Mouse (Mus musculus) hindbrain, embryonic 15.5 days (tissue): Measurements from ENCODE around the gene Slc2a6. TPM values are rescaled to one million over a fixed set of nuclear protein-coding genes. Genes with fewer than 3 reads are reported as not detected.

Experiments used
- ATAC-seq: fragments of 200-750 bp; cut with Nextera tagmentation; 2 replicates; pipeline ENCODE4 v1.8.0; 2017; ENCODE audit warnings: low read depth, moderate number of reproducible peaks, moderate TSS enrichment; ENCODE audit not compliant: low FRiP score
- H3K27ac ChIP-seq: fragments of 300-500 bp; sonication (generic); replicated peaks from 2 replicates; pipeline ENCODE4 v1.5.1; 2015; ENCODE audit warnings: mild to moderate bottlenecking, inconsistent platforms
- H3K27me3 ChIP-seq: fragments of 300-500 bp; sonication (generic); 2 replicates; pipeline ENCODE4 v1.6.1; 2015; ENCODE audit warnings: control low read depth, inconsistent platforms
- H3K36me3 ChIP-seq: fragments of 300-500 bp; sonication (generic); 2 replicates; pipeline ENCODE4 v1.6.1; 2015; ENCODE audit warnings: control low read depth, inconsistent platforms
- H3K4me1 ChIP-seq: fragments of 300-500 bp; sonication (generic); replicated peaks from 2 replicates; pipeline ENCODE4 v1.6.1; 2015; ENCODE audit warnings: control low read depth, inconsistent platforms
- H3K4me2 ChIP-seq: fragments of 300-500 bp; sonication (generic); 2 replicates; pipeline ENCODE4 v1.6.1; 2015; ENCODE audit warnings: moderate library complexity, mild to moderate bottlenecking, inconsistent platforms
- H3K4me3 ChIP-seq: fragments of 300-500 bp; sonication (generic); 2 replicates; pipeline ENCODE4 v1.5.1; 2015; ENCODE audit warnings: mild to moderate bottlenecking, inconsistent platforms
- H3K9ac ChIP-seq: fragments of 300-500 bp; sonication (generic); 2 replicates; pipeline ENCODE4 v1.6.1; 2015; ENCODE audit warnings: inconsistent platforms
- H3K9me3 ChIP-seq: fragments of 300-500 bp; sonication (generic); 2 replicates; pipeline ENCODE4 v1.6.1; 2016; ENCODE audit warnings: control low read depth, inconsistent platforms
- WGBS: fragments of 180-500 bp; shearing (Covaris S2); methylation state at CpG from one replicate; pipeline ENCODE4 v1.1.7; 2015; 5-methylcytosine and 5-hydroxymethylcytosine counted together
- polyA plus RNA-seq: library from polyadenylated mRNA; unstranded; fragments of >200 nt; fragmentation: Nextera tagmentation; extraction: Ambion mirVana; gene quantifications from 2 replicates; pipeline ENCODE4 v1.2.1, GENCODE M21; 2015

The Slc2a6 gene
- polyA plus RNA-seq, 1 experiment from 2014 or later = 14.1 TPM

DNA sequence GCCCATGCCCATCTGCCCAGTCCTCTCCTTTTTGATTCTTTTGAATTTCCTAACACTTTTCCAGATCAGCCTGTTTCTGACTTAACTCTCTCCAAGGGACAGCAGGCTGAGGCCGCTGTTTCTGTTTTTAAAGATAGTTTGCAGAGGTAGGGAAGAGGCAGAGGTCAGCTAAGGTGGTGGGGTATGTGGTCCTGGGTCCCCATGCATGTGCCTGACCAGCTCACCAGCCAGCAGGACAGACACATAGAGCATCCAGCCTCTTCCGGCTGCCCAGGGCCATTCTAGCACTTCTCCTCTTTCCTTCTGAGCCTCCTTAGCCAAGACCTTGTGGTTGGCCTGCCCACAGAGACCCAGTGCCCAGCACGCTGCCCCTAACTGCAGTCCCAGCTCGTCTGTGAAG lies 30.5 kb upstream of the Slc2a6 start:
- Histone ChIP-seq H3K4me3 (no peak overlapping the region), H3K27ac (no peak overlapping the region), H3K27me3 (no peaks in the 10 kb centered on the region), H3K9me3 (no peaks in the 10 kb centered on the region), H3K4me1 (peaks cover 9% of the 10 kb centered on the region; the same call in 1 of the 2 replicates), H3K9ac (no peak overlapping the region), H3K36me3 (no peaks in the 10 kb centered on the region), H3K4me2 (no peak overlapping the region)
- 64% methylated on average over 4 of the region's 4 CpGs for WGBS
- no peak for ATAC-seq

- Histone ChIP-seq H3K9ac (no peak overlapping the region), H3K36me3 (no peaks in the 10 kb centered on the region), H3K4me2 (no peak overlapping the region), H3K27me3 (no peaks in the 10 kb centered on the region), H3K4me1 (no peaks in the 10 kb centered on the region), H3K9me3 (no peaks in the 10 kb centered on the region), H3K27ac (no peak overlapping the region), H3K4me3 (no peak overlapping the region)
- no peak for ATAC-seq
- 40% methylated on average over 6 of the region's 6 CpGs for WGBS
These were observed 21.6 kb upstream of the Slc2a6 start for GRCm38 (mm10) chr2:27049408-27049807.

DNA sequence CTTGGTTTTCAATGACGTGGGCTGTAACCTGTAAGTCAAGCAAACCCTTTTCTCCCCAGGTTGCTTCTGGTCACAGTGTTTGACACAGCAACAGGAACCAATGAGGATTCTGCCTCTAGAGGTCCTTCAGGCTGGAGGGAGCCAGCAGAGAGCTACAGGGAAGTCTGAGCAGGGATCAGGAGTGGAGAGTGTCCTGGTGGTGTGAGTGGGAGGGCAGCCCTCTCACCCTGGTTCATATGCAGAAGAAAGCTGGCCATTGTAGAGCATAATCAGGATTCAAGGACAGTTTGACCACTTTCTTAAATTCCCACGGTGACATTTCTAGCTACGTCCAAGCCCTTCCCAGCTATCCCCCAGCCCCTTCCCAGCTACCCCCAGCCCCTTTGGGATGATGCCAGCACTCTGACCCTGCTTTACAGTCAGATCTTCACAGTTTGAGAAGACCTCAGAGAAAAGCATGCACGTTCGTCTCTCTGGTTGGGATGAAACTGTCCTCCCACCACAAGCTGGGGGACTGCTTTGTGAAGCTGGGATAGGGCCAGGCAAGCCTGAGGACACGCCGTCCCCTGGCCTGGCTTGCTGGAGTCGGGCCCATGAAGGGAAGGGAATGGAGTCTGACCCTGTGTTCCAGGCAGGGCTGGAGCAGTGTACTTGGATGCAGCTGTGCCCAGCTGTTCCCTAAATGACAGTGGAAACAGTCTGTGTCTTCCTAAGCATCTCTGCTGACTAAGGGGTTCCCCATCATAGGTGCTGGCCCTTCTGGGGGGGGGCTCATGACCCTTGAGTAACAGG lies 18.4 kb upstream of the Slc2a6 start:
- 58% methylated on average over 8 of the region's 8 CpGs for WGBS
- no peaks in the 10 kb centered on the region for H3K27me3 ChIP-seq
- H3K9ac ChIP-seq = no peak overlapping the region
- no peak for ATAC-seq
- no peak overlapping the region for H3K27ac ChIP-seq
- H3K4me3 ChIP-seq = no peak overlapping the region
- H3K9me3 ChIP-seq = no peaks in the 10 kb centered on the region
- H3K4me2 ChIP-seq = no peak overlapping the region
- 0 out of 2 replicates have a peak, but pooled peaks cover 3% of the 10 kb centered on the region for H3K4me1 ChIP-seq
- H3K36me3 ChIP-seq = no peaks in the 10 kb centered on the region

GRCm38 (mm10) chr2:27044641-27045040 lies 16.8 kb upstream of the Slc2a6 start:
- Histone ChIP-seq H3K27ac (no peak overlapping the region), H3K36me3 (no peaks in the 10 kb centered on the region), H3K9me3 (no peaks in the 10 kb centered on the region), H3K4me1 (0 out of 2 replicates have a peak, but pooled peaks cover 3% of the 10 kb centered on the region), H3K4me3 (no peak overlapping the region), H3K4me2 (no peak overlapping the region), H3K9ac (no peak overlapping the region), H3K27me3 (no peaks in the 10 kb centered on the region)
- 86% methylated on average over 3 of the region's 3 CpGs for WGBS
- no peak for ATAC-seq

- no peaks in the 10 kb centered on the region for H3K36me3 ChIP-seq
- no peak overlapping the region for H3K4me3 ChIP-seq
- H3K9me3 ChIP-seq = no peaks in the 10 kb centered on the region
- no peak overlapping the region for H3K9ac ChIP-seq
- ATAC-seq = no peak
- H3K4me1 ChIP-seq = 0 out of 2 replicates have a peak, but pooled peaks cover 3% of the 10 kb centered on the region
- no peaks in the 10 kb centered on the region for H3K27me3 ChIP-seq
- H3K27ac ChIP-seq = no peak overlapping the region
- 67% methylated on average over 4 of the region's 4 CpGs for WGBS
- H3K4me2 ChIP-seq = no peak overlapping the region
These were observed 16.4 kb upstream of the Slc2a6 start for GRCm38 (mm10) chr2:27044166-27044565.

DNA sequence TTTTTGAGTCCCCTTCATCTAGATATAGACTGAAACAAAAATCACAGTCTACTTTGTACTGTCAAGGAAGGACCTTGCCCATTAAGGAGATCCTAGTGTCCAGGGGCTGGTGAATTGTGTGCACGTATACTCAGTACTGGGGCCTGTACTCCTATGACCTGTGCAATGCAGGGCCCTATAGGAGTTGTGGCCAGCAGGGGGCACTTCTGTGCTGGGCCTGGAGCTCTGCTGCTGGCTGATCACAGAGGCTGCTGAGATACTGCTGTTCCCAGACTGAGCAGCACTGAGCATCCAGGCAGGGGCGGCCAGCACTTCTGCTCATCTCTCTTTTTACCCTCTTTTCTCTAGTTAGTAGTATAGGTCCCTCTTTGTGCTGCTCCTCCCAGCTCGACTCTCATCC lies 15.7 kb upstream of the Slc2a6 start:
- Histone ChIP-seq H3K4me2 (no peak overlapping the region), H3K9ac (no peak overlapping the region), H3K27me3 (no peaks in the 10 kb centered on the region), H3K4me3 (no peak overlapping the region), H3K4me1 (0 out of 2 replicates have a peak, but pooled peaks cover 3% of the 10 kb centered on the region), H3K9me3 (no peaks in the 10 kb centered on the region), H3K27ac (no peak overlapping the region), H3K36me3 (no peaks in the 10 kb centered on the region)
- WGBS = 24% methylated on average over 3 of the region's 3 CpGs
- ATAC-seq = peak; percentile 94

DNA sequence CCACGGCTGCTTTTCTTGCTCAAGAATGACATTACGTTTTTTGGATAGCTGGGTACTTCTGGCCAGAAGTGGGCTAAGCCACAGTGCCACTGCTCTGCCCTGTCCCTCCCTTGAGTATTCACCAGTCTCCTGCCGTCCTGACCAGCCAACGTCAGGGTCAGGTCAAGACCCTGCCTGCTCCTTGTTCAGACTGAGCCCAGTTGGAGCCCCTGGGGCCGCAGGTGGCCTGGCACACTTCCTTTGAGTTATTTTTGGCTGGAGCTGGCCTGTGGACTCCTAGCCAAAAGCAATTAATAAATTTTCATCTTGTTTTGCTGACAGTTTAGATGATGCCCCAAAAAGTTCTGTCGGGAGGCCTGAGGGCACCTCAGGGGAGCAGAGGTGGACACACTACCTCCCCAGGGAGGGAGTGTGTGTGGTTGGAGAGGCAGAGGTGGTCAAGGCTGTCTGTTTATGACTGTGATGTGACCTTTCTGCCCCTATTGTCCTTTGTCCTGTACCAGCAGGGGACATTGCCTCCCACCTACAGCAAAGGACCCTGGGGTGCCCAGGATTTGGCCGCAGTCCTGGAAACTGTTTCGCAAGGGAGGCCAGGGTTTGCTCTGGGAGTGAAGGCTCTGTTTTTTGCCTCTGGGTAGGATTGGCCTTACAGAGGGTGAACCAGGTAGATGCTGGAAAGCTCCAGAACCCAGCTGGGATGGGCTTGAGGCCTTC lies 14.5 kb upstream of the Slc2a6 start:
- H3K4me1 ChIP-seq = 0 out of 2 replicates have a peak, but pooled peaks cover 5% of the 10 kb centered on the region
- H3K9ac ChIP-seq = no peak overlapping the region
- 73% methylated on average over 8 of the region's 8 CpGs for WGBS
- H3K36me3 ChIP-seq = no peaks in the 10 kb centered on the region
- H3K9me3 ChIP-seq = no peaks in the 10 kb centered on the region
- no peak overlapping the region for H3K4me3 ChIP-seq
- no peak overlapping the region for H3K4me2 ChIP-seq
- no peak for ATAC-seq
- H3K27ac ChIP-seq = no peak overlapping the region
- no peaks in the 10 kb centered on the region for H3K27me3 ChIP-seq

DNA sequence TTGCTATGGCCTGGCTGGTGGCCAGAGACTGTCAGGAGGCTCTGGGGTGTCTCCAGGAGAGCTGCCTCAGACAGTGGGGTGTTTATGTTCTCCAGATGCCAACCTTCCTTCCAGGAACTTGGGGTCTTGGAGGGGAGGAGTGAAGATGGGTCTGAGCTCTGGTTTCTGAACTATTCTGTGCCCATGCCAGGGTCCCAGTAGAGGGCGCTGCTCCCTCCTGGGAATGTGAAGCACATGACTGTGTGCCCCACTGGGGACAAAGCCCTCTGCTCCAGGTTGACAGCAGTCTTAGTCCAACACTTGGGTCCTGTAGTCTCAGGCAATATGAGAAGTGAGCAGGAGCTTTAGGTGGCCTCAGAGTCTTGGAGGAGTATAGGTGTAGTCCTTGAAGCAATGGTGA lies 11.5 kb upstream of the Slc2a6 start:
- 0 out of 2 replicates have a peak, but pooled peaks cover 5% of the 10 kb centered on the region for H3K4me1 ChIP-seq
- H3K4me2 ChIP-seq = no peak overlapping the region
- H3K9ac ChIP-seq = no peak overlapping the region
- H3K36me3 ChIP-seq = no peaks in the 10 kb centered on the region
- H3K27me3 ChIP-seq = no peaks in the 10 kb centered on the region
- WGBS = 7% methylated on average over 1 of the region's 1 CpGs
- H3K4me3 ChIP-seq = no peak overlapping the region
- no peaks in the 10 kb centered on the region for H3K9me3 ChIP-seq
- ATAC-seq = no peak
- no peak overlapping the region for H3K27ac ChIP-seq

- no peak overlapping the region for H3K4me3 ChIP-seq
- no peak for ATAC-seq
- no peak overlapping the region for H3K27ac ChIP-seq
- no peaks in the 10 kb centered on the region for H3K9me3 ChIP-seq
- no peaks in the 10 kb centered on the region for H3K27me3 ChIP-seq
- H3K9ac ChIP-seq = no peak overlapping the region
- 3% methylated on average over 3 of the region's 3 CpGs for WGBS
- no peak overlapping the region for H3K4me2 ChIP-seq
- H3K4me1 ChIP-seq = 0 out of 2 replicates have a peak, but pooled peaks cover 3% of the 10 kb centered on the region
- H3K36me3 ChIP-seq = no peaks in the 10 kb centered on the region
These were observed 10.8 kb upstream of the Slc2a6 start for GRCm38 (mm10) chr2:27038596-27038995.

GRCm38 (mm10) chr2:27037008-27037407 lies 9.2 kb upstream of the Slc2a6 start:
- no peaks in the 10 kb centered on the region for H3K27me3 ChIP-seq
- no peak overlapping the region for H3K9ac ChIP-seq
- H3K27ac ChIP-seq = no peak overlapping the region
- H3K4me2 ChIP-seq = no peak overlapping the region
- no peaks in the 10 kb centered on the region for H3K9me3 ChIP-seq
- 55% methylated on average over 4 of the region's 4 CpGs for WGBS
- no peak overlapping the region for H3K4me3 ChIP-seq
- H3K36me3 ChIP-seq = no peaks in the 10 kb centered on the region
- 0 out of 2 replicates have a peak, but pooled peaks cover 2% of the 10 kb centered on the region for H3K4me1 ChIP-seq
- no peak for ATAC-seq

GRCm38 (mm10) chr2:27036003-27036402 lies 8.2 kb upstream of the Slc2a6 start:
- 0 out of 2 replicates have a peak, but pooled peaks cover 2% of the 10 kb centered on the region for H3K4me1 ChIP-seq
- ATAC-seq = no peak

DNA sequence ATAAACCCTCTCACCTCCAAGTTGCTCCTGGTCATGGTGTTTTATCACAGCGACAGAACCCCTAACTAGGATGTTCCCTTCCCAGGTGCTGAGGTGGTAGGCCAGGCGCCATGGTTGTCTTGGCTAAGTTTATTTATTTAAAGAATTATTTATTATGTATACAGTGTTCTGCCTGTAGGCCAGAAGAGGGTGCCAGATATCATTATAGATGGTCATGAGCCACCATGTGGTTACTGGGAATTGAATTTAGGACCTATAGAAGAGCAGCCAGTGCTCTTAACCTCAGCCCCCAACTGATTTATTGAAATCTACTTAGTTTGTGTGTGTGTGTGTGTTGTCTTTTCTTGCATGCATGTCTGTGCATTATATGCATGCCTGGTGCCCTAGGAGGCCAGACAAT lies 4.6 kb upstream of the Slc2a6 start:
- Histone ChIP-seq H3K4me1 (peaks cover 4% of the 10 kb centered on the region), H3K9me3 (no peaks in the 10 kb centered on the region), H3K4me2 (no peak overlapping the region), H3K27ac (no peak overlapping the region), H3K27me3 (peaks cover 8% of the 10 kb centered on the region; the same call in 1 of the 2 replicates), H3K4me3 (no peak overlapping the region), H3K9ac (no peak overlapping the region), H3K36me3 (no peaks in the 10 kb centered on the region)
- ATAC-seq = no peak
- WGBS = 84% methylated on average over 2 of the region's 2 CpGs

More at GRCm38 (mm10) chr2:27036003-27036402, 8.2 kb upstream of the Slc2a6 start:
- no peak overlapping the region for H3K27ac ChIP-seq
- no peak overlapping the region for H3K9ac ChIP-seq
- no peak overlapping the region for H3K4me2 ChIP-seq
- no peaks in the 10 kb centered on the region for H3K27me3 ChIP-seq
- 71% methylated on average over 3 of the region's 3 CpGs for WGBS
- H3K36me3 ChIP-seq = no peaks in the 10 kb centered on the region
- no peak overlapping the region for H3K4me3 ChIP-seq
- no peaks in the 10 kb centered on the region for H3K9me3 ChIP-seq
